Mouse (Mus musculus) liver, embryonic 18 days (tissue): ENCODE data around the gene Tmem211. TPM values are rescaled to one million over a fixed set of nuclear protein-coding genes. Genes with fewer than 3 reads are reported as not detected.

Experiments used
- polyA plus RNA-seq: library from polyadenylated mRNA; depleted of rRNA; stranded (reverse); fragments of >200 nt; gene quantifications from 2 replicates; pipeline ENCODE4 v1.2.3, GENCODE M21; 2012; rRNA removed

The Tmem211 gene
- not detected in 2 replicates for polyA plus RNA-seq

DNA sequence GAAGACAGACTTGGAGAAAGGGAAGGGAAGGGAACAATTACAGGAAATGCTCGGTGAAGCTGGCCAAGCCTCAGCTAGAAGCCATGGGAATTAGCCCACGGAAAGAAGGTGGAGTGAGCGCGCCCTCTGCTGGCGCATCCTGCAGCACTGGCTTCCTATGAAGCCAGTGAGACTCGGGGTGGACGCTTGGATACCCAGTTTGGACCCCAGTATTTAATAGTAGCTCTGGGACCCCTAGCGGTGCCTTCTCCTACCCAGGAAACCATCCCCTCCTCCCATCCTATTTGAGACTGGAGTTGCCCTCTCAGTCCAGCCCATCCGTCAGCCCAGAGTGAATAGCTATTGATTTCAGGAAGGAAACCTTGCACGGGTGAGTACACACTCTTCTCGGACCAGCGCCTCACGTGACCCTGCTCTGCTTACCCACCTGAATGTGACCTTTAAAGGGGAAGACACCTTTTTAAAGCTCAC is at the start of gene Tmem211:
Tmem211 (plus strand) TSS at position 278 of the 471 bp plus-strand sequence.

GRCm38 (mm10) chr5:113221147-113221865 is 5.4 kb upstream of the Tmem211 start, which contains the start of gene 2900026A02Rik:
Gene 2900026A02Rik, minus strand, starts transcription at chr5:113221236.

Other genes with a start within 250 kb of the Tmem211 start
- gene Grk3, start 211.1 kb upstream of the Tmem211 start, polyA plus RNA-seq = 4.1 and 5.1 TPM in 2 replicates
- not detected in 2 replicates for gene Crybb2, start 156.8 kb upstream of the Tmem211 start, polyA plus RNA-seq
- 0.14 and 0.22 TPM in 2 replicates for gene Crybb3, start 145.3 kb upstream of the Tmem211 start, polyA plus RNA-seq
- gene 2900026A02Rik, start 5.7 kb upstream of the Tmem211 start, polyA plus RNA-seq = 3.2 and 3.8 TPM in 2 replicates
- gene Sgsm1, start 83.9 kb downstream of the Tmem211 start, polyA plus RNA-seq = 3.0 and 3.8 TPM in 2 replicates
- gene Aym1, start 130.4 kb downstream of the Tmem211 start, polyA plus RNA-seq = not detected in 2 replicates